Mouse (Mus musculus) heart, embryonic 16.5 days (tissue): Measurements from ENCODE around the gene Saysd1. TPM values are rescaled to one million over a fixed set of nuclear protein-coding genes. Genes with fewer than 3 reads are reported as not detected.

Source experiments
- polyA plus RNA-seq: library from polyadenylated mRNA; unstranded; fragments of >200 nt; fragmentation: Nextera tagmentation; extraction: Ambion mirVana; gene quantifications from 2 replicates; pipeline ENCODE4 v1.2.1, GENCODE M21; 2015

Saysd1 gene
- polyA plus RNA-seq, 1 experiment from 2014 or later, result 9.1 TPM

Other genes starting within 250 kb of the Saysd1 start
- gene Gng2, start 160.9 kb downstream of the Saysd1 start, polyA plus RNA-seq, result 58.8 and 64.2 TPM in 2 replicates
- 3.9 and 4.1 TPM in 2 replicates for gene Kcnk5, start 43.3 kb upstream of the Saysd1 start, polyA plus RNA-seq
- gene Kcnk16, start 130.7 kb upstream of the Saysd1 start, polyA plus RNA-seq, result not detected in 2 replicates
- 15.4 and 15.6 TPM in 2 replicates for gene Nudt13, start 156.2 kb upstream of the Saysd1 start, polyA plus RNA-seq
- gene Ecd, start 209.6 kb upstream of the Saysd1 start, polyA plus RNA-seq, result 34.9 and 35.8 TPM in 2 replicates
- 26.3 TPM in 2 replicates for gene Fam149b, start 209.6 kb upstream of the Saysd1 start, polyA plus RNA-seq